Mouse (Mus musculus) heart, embryonic 11.5 days (tissue): ENCODE data around the gene Tuba1c. TPM values are rescaled to one million over a fixed set of nuclear protein-coding genes. Genes with fewer than 3 reads are reported as not detected.

ENCODE experiments used
- ATAC-seq: fragments of 200-750 bp; cut with Nextera tagmentation; replicated peaks from 2 replicates; pipeline ENCODE4 v1.8.0; 2017; ENCODE audit warnings: moderate library complexity; ENCODE audit not compliant: insufficient number of reproducible peaks, low FRiP score, low TSS enrichment
- H3K27ac ChIP-seq: fragments of 300-500 bp; sonication (generic); 2 replicates; pipeline ENCODE4 v1.5.1; 2014; ENCODE audit warnings: mild to moderate bottlenecking, low read depth, low read length
- H3K27me3 ChIP-seq: fragments of 300-500 bp; sonication (generic); 2 replicates; pipeline ENCODE4 v1.6.1; 2014; ENCODE audit warnings: mild to moderate bottlenecking, low read length, mixed read lengths; ENCODE audit not compliant: control insufficient read depth, insufficient read depth
- H3K36me3 ChIP-seq: fragments of 300-500 bp; sonication (generic); 2 replicates; pipeline ENCODE4 v1.6.1; 2014; ENCODE audit warnings: mild to moderate bottlenecking, low read length, moderate library complexity, mixed read lengths; ENCODE audit not compliant: control insufficient read depth, insufficient read depth
- H3K4me1 ChIP-seq: fragments of 300-500 bp; sonication (generic); 2 replicates; pipeline ENCODE4 v1.6.1; 2014; ENCODE audit warnings: low read length; ENCODE audit not compliant: control insufficient read depth, insufficient read depth
- H3K4me2 ChIP-seq: fragments of 300-500 bp; sonication (generic); 2 replicates; pipeline ENCODE4 v1.6.1; 2014; ENCODE audit warnings: mild to moderate bottlenecking, moderate library complexity
- H3K4me3 ChIP-seq: fragments of 300-500 bp; sonication (generic); 2 replicates; pipeline ENCODE4 v1.5.1; 2014; ENCODE audit warnings: low read depth, low read length
- H3K9ac ChIP-seq: fragments of 300-500 bp; sonication (generic); 2 replicates; pipeline ENCODE4 v1.6.1; 2014; ENCODE audit warnings: mild to moderate bottlenecking, low read depth, low read length, moderate library complexity
- H3K9me3 ChIP-seq: fragments of 300-500 bp; sonication (generic); replicated peaks from 2 replicates; pipeline ENCODE4 v1.6.1; 2016; ENCODE audit warnings: low read length; ENCODE audit not compliant: control insufficient read depth
- whole genome bisulfite sequencing: fragments of 180-500 bp; shearing (Covaris S2); extraction: QIAGEN DNeasy Blood & Tissue Kit; methylation state at CpG from one replicate; pipeline ENCODE4 v1.1.7; 2014; ENCODE audit not compliant: insufficient replicate concordance; 5-methylcytosine and 5-hydroxymethylcytosine counted together
- polyA plus RNA-seq: library from polyadenylated mRNA; unstranded; fragments of >200 nt; fragmentation: Nextera tagmentation; extraction: Ambion mirVana; gene quantifications from 2 replicates; pipeline ENCODE4 v1.2.1, GENCODE M21; 2014

Gene Tuba1c
- 167 and 169 TPM in 2 replicates for polyA plus RNA-seq

DNA sequence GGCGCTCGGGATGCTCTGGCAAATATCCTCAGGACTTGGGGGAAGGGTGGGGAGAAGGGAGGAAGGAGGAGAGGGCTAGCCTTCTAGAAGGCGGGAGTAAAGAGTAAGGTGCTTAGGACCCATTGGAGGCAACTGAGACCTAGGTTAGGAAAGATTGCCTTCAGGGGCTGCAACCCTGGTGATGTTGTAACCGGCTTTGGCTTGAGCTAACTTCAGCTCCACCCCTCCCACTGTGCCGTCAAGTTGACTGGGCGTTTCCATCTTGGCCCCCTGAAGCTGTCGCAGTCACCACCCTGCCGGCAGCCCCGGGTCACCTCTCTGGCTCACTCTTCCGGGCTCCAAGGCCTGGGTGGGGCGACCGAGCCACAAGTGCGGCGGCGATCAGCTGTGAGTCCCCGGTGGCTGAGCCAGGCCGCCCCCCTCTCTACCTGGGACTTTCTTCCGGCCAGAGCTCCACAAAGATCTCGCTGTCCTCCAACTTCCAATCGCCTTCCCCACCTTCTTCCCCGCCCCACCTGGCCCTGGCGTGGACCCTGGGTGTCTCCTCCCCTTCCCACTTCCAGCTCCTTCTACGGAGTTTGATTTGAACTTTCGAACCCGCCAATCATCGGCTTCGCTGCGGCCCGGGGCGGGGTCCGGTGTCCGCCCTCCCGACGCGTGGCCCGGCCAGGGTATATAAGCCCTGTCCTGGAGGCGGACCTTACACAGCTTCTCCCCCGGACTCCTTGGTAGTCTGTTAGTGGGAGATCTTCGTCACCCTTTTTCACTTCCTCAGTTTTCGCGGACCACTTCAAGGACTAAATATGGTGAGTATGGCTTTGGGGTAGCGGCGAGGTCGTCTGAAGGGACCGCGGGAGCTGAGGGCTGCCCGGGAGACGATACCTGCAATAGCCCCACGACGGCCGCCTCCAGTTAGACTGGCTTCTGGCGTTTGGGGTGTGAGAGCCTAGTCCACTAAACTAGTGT, at the start of gene Tuba1c:
Gene Tuba1c, plus strand, starts transcription at position 273 of the 966 bp plus-strand sequence.
- Histone ChIP-seq H3K9ac (peak within 1 kb of the TSS; percentile 90), H3K4me1 (peaks cover 21% of the 10 kb centered on the region), H3K27ac (peak within 1 kb of the TSS; percentile 93), H3K4me2 (peak within 1 kb of the TSS; percentile 91), H3K36me3 (peaks cover 3% of the 10 kb centered on the region; the same call in 1 of the 2 replicates), H3K9me3 (no peaks in the 10 kb centered on the region), H3K4me3 (peak within 1 kb of the TSS; percentile 88), H3K27me3 (no peaks in the 10 kb centered on the region)
- ATAC-seq, result peak; percentile 93
- WGBS, result under 1% methylated on average over 50 of the region's 52 CpGs

DNA sequence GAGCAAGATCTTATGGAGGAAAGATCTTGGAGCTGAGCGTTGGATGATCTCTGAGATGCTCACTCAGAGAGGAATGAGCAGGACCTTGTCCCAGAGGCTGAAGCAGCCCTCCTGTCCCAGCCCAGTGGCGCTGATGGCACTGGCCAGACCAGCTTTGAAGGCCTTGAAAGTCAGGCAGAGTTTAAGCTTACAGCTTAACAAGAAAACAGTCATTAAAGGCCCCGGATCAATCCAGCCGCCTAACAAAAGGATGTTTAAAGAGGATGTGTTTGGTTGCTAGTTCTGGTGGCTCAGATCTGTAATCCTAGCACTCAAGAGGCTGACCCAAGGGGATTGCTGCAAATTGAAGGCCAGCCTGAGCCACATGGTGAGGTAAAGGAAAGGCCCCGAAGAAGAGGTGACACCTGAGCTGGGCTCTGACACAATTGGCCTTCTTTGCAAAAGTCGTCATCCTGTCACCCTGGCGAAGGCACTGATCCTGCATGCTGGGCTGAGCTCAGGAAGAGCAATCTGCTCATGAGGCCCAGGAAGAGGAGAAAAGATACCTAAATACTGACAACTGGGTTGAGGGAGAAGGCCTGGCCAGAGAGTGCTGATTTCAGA, 49.6 kb upstream of the Tuba1c start:
- no peaks in the 10 kb centered on the region for H3K9me3 ChIP-seq
- H3K27ac ChIP-seq, result no peak overlapping the region
- peaks cover 34% of the 10 kb centered on the region for H3K4me1 ChIP-seq
- no peak overlapping the region for H3K4me2 ChIP-seq
- no peak for ATAC-seq
- H3K27me3 ChIP-seq, result no peaks in the 10 kb centered on the region
- H3K4me3 ChIP-seq, result no peak overlapping the region
- no peak overlapping the region for H3K9ac ChIP-seq
- 65% methylated on average over 7 of the region's 7 CpGs for WGBS
- no peaks in the 10 kb centered on the region for H3K36me3 ChIP-seq

DNA sequence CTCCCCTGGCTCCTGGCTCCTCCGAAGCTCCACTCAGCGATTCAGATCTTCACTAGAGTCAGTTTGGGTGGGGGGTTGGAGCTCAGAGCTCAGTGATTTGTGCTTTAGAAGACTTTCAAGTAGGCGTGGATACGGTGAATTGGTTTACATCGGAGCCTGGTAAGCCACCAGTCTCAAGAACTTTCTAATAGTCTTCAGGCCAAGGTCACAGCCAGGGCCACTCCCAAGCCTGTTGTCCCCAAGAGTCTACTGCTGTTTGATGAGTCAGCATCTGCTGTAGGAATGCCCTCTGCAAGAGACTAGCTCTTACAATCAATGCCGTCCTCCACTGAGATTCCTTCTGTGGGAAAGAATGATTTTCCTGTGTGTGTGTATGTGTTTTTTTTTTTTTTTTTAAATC, 47.6 kb upstream of the Tuba1c start:
- whole genome bisulfite sequencing, result 75% methylated on average over 6 of the region's 6 CpGs
- H3K4me2 ChIP-seq, result no peak overlapping the region
- no peaks in the 10 kb centered on the region for H3K36me3 ChIP-seq
- ATAC-seq, result no peak
- H3K27me3 ChIP-seq, result no peaks in the 10 kb centered on the region
- no peak overlapping the region for H3K9ac ChIP-seq
- H3K27ac ChIP-seq, result 0 out of 2 replicates have a peak overlapping the region, but pooled peaks have one; percentile 1
- peaks cover 38% of the 10 kb centered on the region for H3K4me1 ChIP-seq
- no peaks in the 10 kb centered on the region for H3K9me3 ChIP-seq
- no peak overlapping the region for H3K4me3 ChIP-seq

DNA sequence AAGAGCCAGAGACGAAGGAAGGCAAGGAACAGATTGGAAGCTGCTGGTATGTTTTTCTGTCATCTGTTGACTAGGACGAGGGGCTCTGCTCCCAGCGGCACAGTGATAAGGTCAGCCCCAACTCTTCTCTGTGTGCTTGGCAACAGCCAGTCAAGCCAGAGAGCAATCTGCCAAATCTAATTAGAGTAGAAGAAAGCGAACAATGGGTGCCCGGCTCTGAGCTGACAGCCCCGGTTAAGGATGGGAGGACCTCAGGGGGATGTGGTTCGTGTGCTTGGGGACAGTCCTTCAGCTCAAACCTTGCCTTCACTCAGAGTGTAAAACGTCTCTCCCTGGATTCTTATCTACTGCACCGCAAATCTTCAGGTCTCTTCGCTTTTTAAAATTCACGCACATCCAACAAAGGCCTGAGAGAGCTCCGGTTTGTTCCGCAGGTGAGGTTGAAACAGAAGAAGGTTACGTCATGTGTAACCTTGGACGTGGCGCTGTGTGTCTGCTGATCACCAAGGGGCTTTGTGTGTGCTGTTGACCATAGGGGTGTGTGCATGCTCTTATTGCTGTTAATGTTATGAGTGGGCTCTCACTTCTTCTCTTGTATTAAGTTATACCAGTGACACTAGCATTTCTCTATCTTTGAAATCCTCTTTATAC, 46.1 kb upstream of the Tuba1c start:
- H3K4me1 ChIP-seq, result peaks cover 40% of the 10 kb centered on the region
- peak overlapping the region; percentile 20 for H3K4me3 ChIP-seq
- no peak for ATAC-seq
- no peaks in the 10 kb centered on the region for H3K9me3 ChIP-seq
- H3K27me3 ChIP-seq, result no peaks in the 10 kb centered on the region
- H3K27ac ChIP-seq, result peak overlapping the region; percentile 78
- H3K9ac ChIP-seq, result peak overlapping the region; percentile 34
- 37% methylated on average over 16 of the region's 16 CpGs for WGBS
- no peaks in the 10 kb centered on the region for H3K36me3 ChIP-seq
- H3K4me2 ChIP-seq, result peak overlapping the region; percentile 46

DNA sequence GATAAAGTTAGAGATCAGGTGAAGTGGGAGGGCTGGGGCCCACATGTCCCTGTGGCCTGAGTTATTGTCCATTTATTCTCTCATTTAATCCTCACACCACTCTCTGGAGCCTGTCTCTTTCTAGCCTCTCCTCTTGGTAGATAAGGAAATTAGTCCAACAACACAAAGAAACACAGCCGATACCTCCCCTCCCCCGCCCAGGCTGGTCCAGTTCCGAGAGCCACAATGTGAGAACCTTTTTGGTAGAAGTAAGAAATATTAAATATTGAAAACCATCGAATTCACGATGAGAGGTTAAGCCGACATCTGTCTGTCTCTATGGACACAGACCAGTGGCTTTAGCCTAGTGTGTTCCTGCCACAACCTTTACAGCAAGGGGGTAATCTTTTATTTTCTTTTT, 45.0 kb upstream of the Tuba1c start:
- H3K9me3 ChIP-seq, result no peaks in the 10 kb centered on the region
- WGBS, result 39% methylated on average over 6 of the region's 6 CpGs
- H3K4me1 ChIP-seq, result peaks cover 44% of the 10 kb centered on the region
- H3K4me2 ChIP-seq, result peak overlapping the region; percentile 76
- peak overlapping the region; percentile 43; the same call in 1 of the 2 replicates for H3K9ac ChIP-seq
- peak overlapping the region; percentile 53 for H3K4me3 ChIP-seq
- ATAC-seq, result no peak
- H3K27ac ChIP-seq, result peak overlapping the region; percentile 97
- H3K36me3 ChIP-seq, result no peaks in the 10 kb centered on the region
- no peaks in the 10 kb centered on the region for H3K27me3 ChIP-seq

DNA sequence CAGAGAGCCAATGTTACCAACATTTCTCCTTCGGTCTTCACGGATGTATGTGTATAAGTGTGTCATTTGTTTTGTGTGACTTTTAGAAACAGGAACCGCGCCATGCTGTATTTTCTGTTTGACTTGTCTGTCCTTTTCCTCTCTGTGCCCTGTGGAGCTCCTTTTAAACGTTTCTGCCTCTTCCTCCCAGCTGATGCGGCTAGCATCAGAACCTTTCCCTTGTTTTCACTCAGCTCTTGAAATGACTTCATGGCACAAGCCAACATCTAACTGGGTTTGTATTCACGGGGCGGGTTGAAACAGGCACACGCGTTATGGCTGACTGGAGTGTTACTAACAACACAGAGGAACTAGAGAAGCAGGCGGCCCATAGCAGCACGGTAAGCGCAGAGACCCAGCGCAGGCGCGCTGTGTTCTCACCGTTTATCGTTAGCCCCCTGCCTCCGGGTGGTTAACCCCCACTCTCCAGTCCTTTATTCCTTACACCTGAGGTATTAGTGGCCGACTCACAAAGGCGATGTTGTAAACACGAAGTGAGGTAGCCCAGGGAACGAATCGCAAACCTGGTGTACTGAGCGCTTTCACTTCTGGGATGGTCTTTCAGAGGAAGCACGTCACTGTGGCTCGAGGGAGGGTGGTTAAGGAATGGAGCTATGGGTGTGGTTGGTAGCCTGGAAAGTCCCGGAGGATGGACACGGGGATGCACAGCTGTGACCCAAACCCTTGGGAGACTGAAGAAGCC, 44.3 kb upstream of the Tuba1c start:
- H3K27ac ChIP-seq, result peak overlapping the region; percentile 97
- no peaks in the 10 kb centered on the region for H3K36me3 ChIP-seq
- peaks cover 51% of the 10 kb centered on the region for H3K4me1 ChIP-seq
- WGBS, result 4% methylated on average over 29 of the region's 29 CpGs
- H3K4me3 ChIP-seq, result peak overlapping the region; percentile 53
- no peaks in the 10 kb centered on the region for H3K9me3 ChIP-seq
- peak; percentile 76 for ATAC-seq
- peak overlapping the region; percentile 87 for H3K9ac ChIP-seq
- H3K4me2 ChIP-seq, result peak overlapping the region; percentile 76
- H3K27me3 ChIP-seq, result no peaks in the 10 kb centered on the region

DNA sequence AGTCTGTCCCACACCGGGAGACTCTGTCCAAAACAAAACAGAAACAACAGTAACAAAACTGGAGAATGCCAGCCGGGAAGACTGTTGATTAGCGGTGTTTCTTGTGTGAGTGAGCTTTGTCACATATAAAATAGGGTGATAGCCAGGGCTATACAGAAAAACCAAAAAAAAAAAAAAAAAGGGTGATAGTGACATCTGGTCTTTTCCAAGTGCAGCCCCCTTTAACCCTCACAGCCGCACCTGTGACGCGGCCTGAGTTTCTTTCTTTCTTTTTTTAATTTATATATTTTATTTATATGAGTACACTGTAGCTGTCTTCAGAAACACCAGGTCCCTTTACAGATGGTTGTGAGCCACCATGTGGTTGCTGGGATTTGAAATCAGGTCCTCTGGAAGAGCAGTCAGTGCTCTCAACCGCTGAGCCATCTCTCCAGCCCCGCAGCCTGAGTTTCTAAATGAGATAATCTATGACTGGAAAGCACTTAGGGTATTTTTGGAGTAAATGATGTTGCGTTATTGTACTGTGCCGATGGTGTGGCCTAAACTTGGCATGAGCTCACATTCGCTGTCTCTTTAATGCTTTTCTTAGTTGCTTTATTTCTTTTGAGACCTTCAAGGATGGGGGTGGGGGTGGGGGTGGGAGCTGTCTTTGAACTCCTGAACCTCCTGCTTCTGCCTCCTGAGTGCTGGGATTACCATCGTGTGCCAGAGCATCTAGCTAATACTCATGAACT, 43.5 kb upstream of the Tuba1c start:
- peak overlapping the region; percentile 53 for H3K4me3 ChIP-seq
- peak overlapping the region; percentile 97 for H3K27ac ChIP-seq
- no peaks in the 10 kb centered on the region for H3K27me3 ChIP-seq
- no peak for ATAC-seq
- whole genome bisulfite sequencing, result 29% methylated on average over 12 of the region's 12 CpGs
- peak overlapping the region; percentile 76 for H3K4me2 ChIP-seq
- no peaks in the 10 kb centered on the region for H3K36me3 ChIP-seq
- peak overlapping the region; percentile 87 for H3K9ac ChIP-seq
- H3K4me1 ChIP-seq, result peaks cover 59% of the 10 kb centered on the region
- no peaks in the 10 kb centered on the region for H3K9me3 ChIP-seq
